Mouse (Mus musculus) bone marrow, adult 2 months (tissue): ENCODE data around the gene Fkbp4. TPM values are rescaled to one million over a fixed set of nuclear protein-coding genes. Genes with fewer than 3 reads are reported as not detected.

Source experiments
- H3K27ac ChIP-seq: fragments of 200-500 bp; 2 replicates; pipeline ENCODE4 v1.5.1; 2012; ENCODE audit warnings: low read depth, mild to moderate bottlenecking, control low read depth, inconsistent platforms, low read length; ENCODE audit not compliant: control insufficient read depth, poor library complexity, insufficient read depth
- H3K4me1 ChIP-seq: fragments of 200-500 bp; 2 replicates; pipeline ENCODE4 v1.6.1; 2011; ENCODE audit warnings: low read length; ENCODE audit not compliant: control insufficient read depth, insufficient read depth
- H3K4me3 ChIP-seq: fragments of 200-500 bp; replicated peaks from 2 replicates; pipeline ENCODE3; 2011; ENCODE audit warnings: mild to moderate bottlenecking, low read depth, low read length, control low read depth; ENCODE audit not compliant: control insufficient read depth
- CTCF ChIP-seq: fragments of 200-500 bp; IDR thresholded peaks from 2 replicates; pipeline ENCODE4 v1.5.1; 2011; ENCODE audit warnings: low read length, control low read depth; ENCODE audit not compliant: control insufficient read depth, insufficient read depth
- POLR2A ChIP-seq: fragments of 200-500 bp; IDR thresholded peaks from 2 replicates; pipeline ENCODE4 v1.6.1; 2011; ENCODE audit warnings: low read depth, mild to moderate bottlenecking, control low read depth, low read length, borderline replicate concordance; ENCODE audit not compliant: control insufficient read depth
- WGBS: fragments of 180-500 bp; shearing (Covaris S2); methylation state at CpG from one replicate; pipeline ENCODE4 v1.1.7; 2018; 5-methylcytosine and 5-hydroxymethylcytosine counted together
- polyA plus RNA-seq: library from polyadenylated mRNA; stranded (reverse); fragments of >200 nt; gene quantifications from 2 replicates; pipeline ENCODE4 v1.2.4, GENCODE M21; 2011; ENCODE audit warnings: low replicate concordance; ENCODE audit not compliant: missing spikeins, insufficient read depth, insufficient read length

Fkbp4 gene
- polyA plus RNA-seq, 1 experiment: 77.3 TPM

- 76% methylated on average over 7 of the region's 7 CpGs for WGBS
- H3K27ac ChIP-seq: no peak overlapping the region
- H3K4me3 ChIP-seq: no peak overlapping the region
- TF ChIP-seq CTCF (no peak), POLR2A (no peak)
- H3K4me1 ChIP-seq: no peaks in the 10 kb centered on the region
Measured at GRCm38 (mm10) chr6:128466043-128466442, 27.6 kb upstream of the Fkbp4 start.

GRCm38 (mm10) chr6:128464996-128465395 is 26.5 kb upstream of the Fkbp4 start:
- TF ChIP-seq POLR2A: no peak
- TF ChIP-seq CTCF: no peak
- Histone ChIP-seq H3K27ac (no peak overlapping the region), H3K4me3 (no peak overlapping the region), H3K4me1 (no peaks in the 10 kb centered on the region)
- 51% methylated on average over 4 of the region's 4 CpGs for WGBS

- H3K4me3 ChIP-seq: no peak overlapping the region
- H3K4me1 ChIP-seq: no peaks in the 10 kb centered on the region
- TF ChIP-seq CTCF: no peak
- TF ChIP-seq POLR2A: no peak
- H3K27ac ChIP-seq: no peak overlapping the region
Measured at GRCm38 (mm10) chr6:128461606-128462005, 23.1 kb upstream of the Fkbp4 start.

GRCm38 (mm10) chr6:128460729-128461503 is 22.4 kb upstream of the Fkbp4 start:
- 82% methylated on average over 14 of the region's 14 CpGs for WGBS
- H3K4me1 ChIP-seq: no peaks in the 10 kb centered on the region
- TF ChIP-seq POLR2A (no peak), CTCF (no peak)
- H3K27ac ChIP-seq: no peak overlapping the region
- H3K4me3 ChIP-seq: no peak overlapping the region

GRCm38 (mm10) chr6:128460321-128460720 is 21.8 kb upstream of the Fkbp4 start:
- Histone ChIP-seq H3K4me1 (no peaks in the 10 kb centered on the region), H3K27ac (no peak overlapping the region), H3K4me3 (no peak overlapping the region)
- TF ChIP-seq CTCF (no peak), POLR2A (no peak)
- WGBS: 43% methylated on average over 2 of the region's 2 CpGs

GRCm38 (mm10) chr6:128457186-128457585 is 18.7 kb upstream of the Fkbp4 start:
- TF ChIP-seq CTCF (no peak), POLR2A (no peak)
- H3K4me1 ChIP-seq: no peaks in the 10 kb centered on the region
- H3K27ac ChIP-seq: no peak overlapping the region
- 80% methylated on average over 5 of the region's 5 CpGs for WGBS
- no peak overlapping the region for H3K4me3 ChIP-seq

GRCm38 (mm10) chr6:128455835-128456605 is 17.5 kb upstream of the Fkbp4 start:
- no peak for TF ChIP-seq POLR2A
- no peak for TF ChIP-seq CTCF
- WGBS: 76% methylated on average over 12 of the region's 12 CpGs

GRCm38 (mm10) chr6:128447063-128447462 is 8.6 kb upstream of the Fkbp4 start:
- Histone ChIP-seq H3K27ac (no peak overlapping the region), H3K4me3 (no peak overlapping the region), H3K4me1 (no peaks in the 10 kb centered on the region; the same call in 1 of the 2 replicates)
- 86% methylated on average over 5 of the region's 5 CpGs for whole genome bisulfite sequencing
- TF ChIP-seq POLR2A: no peak
- TF ChIP-seq CTCF: no peak

More at GRCm38 (mm10) chr6:128455835-128456605, 17.5 kb upstream of the Fkbp4 start:
- no peak overlapping the region for H3K4me3 ChIP-seq
- H3K4me1 ChIP-seq: no peaks in the 10 kb centered on the region
- H3K27ac ChIP-seq: no peak overlapping the region
